Mouse (Mus musculus): ENCODE measurements around the gene Zfp207. TPM values are rescaled to one million over a fixed set of nuclear protein-coding genes. Genes with fewer than 3 reads are reported as not detected.
"Not testable (repeated sequence)": the region's sequence is repeated elsewhere in the genome, so short reads cannot be mapped to it uniquely, and the experiment has no call there.

Zfp207 gene
- total and polyA plus RNA-seq, 3 experiments: 53.3 to 142 (median 131) TPM

DNA sequence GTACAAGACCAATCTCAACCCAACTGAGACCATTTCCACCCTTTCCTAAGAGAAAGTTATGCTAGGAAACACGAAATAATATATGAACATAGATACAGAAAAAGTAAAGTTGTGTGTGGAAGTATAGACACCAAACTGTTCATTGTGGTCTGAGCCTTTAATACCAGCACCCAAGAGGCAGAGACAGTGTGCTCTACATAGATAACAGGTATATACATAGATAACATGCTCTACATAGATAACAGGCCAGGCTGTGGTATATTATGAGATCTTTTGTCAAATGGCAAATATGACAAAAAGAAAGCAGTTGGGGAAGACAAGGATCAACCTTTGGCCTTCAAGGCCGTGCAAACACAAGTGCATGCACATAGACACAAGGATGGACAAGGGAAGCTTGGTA is 27.3 kb downstream of the Zfp207 start:
- no peak for DNase-seq

DNA sequence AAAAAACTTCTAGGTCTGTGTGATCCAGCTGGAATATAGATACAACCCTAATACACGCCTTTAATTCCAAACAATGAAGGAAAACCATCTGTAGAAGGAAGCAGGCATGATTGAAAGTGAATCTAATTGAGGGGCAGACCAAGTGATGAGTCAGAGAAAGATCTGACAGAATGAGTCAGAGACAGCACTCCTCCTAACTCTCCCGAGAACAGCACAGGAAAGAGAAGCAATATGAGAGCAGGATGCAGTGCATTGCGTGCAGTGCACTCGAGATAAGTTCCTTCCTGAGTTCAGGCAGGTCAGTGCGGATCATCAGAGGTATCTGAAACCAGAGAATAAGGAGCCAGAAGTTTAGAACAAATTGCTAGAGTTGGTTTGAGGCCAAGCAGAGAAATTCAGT is 34.0 kb downstream of the Zfp207 start:
- no peak for DNase-seq

DNA sequence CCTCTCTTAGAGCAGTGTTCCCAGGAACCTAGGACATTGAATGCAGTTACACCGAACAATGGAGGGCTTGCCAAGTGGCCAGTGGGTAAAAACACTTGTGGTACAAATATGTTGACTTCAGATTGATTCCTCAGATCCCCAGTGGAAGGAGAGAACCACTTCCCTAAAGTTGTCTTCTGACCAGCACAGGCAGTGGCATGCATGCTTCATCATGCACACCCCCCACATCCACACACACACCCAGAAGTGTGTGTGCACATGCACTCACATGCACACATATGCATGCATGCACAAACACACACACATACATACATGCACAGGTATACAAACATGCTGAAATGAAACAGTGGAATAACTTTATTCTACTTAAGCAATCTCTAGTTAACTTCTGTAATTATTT is 36.7 kb downstream of the Zfp207 start:
- DNase-seq: no peak

DNA sequence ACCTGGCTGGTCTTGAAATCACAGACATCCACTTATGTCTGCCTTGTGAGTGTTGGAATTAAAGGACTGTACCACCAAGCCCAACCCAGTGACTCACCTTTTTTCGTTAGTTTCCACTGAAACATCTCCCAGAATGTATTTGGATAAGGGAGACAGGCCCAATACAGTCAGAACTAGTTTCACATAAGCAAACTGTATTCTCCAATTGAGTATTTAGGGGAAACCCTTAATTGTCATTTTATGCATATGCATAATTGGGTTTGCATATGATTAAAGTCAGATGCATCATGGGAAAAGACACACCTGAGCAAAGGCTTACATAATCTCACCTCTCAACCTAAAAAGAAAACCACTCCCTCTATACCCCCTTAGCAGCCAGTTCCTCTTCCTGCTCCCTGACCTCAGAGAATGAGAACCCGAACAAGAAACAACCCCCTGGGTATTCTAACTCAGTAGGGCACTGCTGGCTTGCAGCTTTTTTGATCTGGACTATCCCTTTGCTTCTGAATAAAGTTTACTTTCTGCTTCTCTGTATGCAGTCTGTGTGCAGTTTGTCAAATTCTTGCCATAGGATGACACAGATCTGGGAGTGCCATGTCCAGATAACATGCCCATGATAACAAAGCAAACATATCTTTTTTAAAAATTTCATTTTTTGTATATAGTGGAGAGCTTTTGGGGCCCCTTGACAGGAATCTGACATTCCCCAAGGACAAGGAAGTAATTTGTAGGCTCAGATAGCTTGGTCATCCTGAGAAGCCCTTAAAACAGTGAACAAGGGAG is 37.3 kb downstream of the Zfp207 start:
- no peak for DNase-seq

DNA sequence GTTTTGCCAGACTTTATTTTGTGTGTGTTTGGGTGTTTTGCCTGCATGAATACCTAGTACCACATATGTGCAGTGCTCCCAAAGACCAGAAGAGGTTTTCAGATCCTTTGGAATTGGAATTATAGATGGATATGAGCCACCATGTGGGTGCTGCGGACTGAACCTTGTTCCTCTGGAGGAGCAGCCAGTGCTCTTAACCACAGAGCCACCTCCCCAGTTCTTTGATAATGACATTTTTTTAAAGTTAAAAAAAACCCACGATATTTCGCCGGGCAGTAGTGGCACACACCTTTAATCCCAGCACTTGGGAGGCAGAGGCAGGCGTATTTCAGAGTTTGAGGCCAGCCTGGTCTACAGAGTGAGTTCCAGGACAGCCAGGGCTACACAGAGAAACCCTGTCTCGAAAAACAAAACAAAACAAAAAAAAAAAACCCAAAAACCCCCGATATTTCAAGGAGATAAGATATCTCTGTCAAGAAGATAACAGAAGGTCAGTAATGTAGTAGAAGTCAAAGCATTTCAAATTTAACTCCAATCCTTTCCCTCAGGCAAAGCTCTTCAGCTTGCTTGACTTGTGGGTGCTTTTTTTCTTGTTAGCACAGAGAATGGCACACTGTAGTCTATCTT is 38.5 kb downstream of the Zfp207 start:
- DNase-seq: no peak

DNA sequence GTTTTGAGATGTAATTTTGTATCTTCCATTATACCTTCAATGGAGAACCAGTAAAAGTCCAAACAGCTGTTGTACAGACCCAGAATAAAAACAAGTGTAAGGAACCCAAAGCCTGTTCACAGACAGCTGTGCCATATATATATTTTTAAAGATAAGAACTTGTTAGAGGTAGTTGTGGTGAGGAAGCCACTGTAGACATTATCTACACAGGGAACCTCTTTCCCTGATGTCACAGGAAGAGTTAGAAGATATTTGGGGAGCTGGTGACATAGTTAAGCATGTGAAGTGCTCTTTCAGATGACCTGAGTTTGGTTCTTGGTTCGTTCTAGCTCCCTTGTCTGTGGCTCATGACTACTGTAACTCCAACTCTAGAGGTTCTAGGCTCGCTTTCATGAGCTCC is 41.6 kb downstream of the Zfp207 start:
- no peak for DNase-seq

DNA sequence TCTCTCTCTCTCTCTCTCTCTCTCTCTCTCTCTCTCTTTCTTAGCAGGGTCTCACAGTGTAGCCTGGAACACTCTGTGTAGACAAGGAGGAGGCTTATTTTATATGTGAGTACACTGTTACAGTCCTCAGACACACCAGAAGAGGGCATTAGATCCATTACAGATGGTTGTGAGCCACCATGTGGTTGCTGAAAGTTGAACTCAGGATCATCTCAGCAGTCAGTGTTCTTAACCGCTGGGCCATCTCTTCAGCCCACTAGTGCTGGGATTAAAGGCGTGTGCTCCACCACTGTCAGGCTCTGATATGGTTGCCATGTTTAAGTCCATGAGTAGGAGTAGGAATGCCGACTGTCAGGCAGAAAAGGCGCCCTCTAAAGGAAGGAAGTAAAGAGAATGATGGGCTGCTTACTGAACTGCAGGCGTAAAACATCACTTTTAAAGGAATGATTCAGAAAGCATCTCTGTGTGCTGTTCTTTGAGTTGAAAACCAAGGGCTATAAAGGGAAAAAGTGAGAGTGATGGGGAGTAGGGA is 42.2 kb downstream of the Zfp207 start:
- no peak for DNase-seq

DNA sequence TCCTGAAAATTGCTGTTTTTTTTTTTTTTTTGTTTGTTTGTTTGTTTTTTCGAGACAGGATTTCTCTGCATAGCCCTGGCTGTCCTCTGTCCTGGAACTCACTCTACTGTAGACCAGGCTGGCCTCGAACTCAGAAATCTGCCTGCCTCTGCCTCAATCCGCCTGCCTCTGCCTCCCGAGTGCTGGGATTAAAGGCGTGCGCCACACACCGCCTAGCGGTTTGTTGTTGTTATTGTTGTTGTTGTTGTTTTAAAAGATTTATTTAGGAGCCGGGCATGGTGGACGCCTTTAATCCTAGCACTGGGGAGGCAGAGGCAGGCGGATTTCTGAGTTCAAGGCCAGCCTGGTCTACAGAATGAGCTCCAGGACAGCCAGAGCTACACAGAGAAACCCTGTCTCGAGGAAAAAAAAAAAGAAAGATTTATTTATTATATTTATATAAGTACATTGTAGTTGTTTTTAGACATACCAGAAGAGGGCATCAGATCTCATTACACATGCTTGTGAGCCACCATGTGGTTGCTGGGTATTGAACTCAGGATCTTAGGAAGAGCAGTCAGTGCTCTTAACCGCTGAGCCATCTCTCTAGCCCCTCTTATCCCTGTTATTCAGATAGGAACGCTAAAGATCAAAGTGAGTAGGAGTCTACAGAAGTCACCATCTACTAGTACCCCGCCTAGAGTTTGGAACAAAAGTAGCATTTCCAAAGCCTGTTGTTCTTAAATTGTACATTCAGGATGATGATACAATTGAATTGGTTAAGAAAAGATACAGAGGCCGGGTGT is 43.1 kb downstream of the Zfp207 start:
- not testable (repeated sequence) for DNase-seq

DNA sequence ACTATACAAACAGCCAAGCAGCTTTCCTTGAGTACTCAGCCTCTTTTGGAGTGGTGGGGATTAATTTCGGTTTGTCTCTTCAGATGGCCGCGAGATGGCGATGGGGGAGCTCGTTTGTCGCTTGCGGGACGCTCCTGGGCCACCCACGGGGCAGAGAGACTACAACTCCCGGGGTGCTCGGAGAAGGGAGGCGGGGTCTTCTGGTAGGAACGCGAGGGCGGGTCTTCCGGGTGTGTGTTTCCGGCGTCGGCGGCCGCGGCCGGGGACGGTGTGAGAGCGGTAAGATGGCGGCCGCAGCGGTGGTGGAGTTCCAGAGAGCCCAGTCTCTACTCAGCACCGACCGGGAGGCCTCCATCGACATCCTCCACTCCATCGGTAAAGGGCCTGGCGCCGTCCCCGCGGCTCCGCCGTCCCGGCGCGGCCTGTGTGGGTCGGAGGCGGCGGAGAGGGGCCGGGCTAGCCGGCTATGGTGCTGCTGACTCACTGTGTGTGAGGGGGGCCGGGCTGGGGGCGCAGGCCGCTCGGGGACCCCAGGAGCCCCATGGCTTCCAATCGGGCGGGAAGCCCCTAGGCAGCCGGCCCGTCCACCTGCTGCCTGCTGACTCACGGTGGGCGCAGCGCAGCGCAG is 45.4 kb downstream of the Zfp207 start, which contains the start of gene Psmd11:
TSS of gene Psmd11 (plus strand) at position 235 of the 628 bp plus-strand sequence.
- peak; percentile 97 for DNase-seq

DNA sequence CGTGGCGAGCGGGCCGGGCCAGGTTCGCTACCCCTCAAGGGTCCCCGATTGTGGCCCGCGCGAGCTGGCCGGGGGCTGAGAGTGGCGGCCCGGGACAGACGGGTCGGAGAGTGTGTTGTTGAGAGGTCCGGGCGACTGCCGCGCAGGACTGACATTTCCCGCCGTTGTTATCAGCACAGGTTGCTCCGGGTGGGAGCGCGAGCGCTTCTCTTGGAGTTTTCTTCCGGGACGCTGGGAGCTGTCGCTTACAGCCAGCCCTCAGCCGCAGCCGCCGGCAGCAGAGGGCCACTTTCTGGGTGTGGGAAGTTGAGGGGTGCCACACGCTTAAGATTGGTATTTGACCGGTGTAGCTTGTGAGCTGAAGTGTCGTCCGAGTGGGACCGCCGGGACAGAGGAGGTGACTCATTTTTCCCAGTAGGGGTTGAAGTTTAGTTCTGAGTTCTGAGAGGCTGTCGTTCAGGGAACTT is 46.0 kb downstream of the Zfp207 start:
- no peak for DNase-seq

DNA sequence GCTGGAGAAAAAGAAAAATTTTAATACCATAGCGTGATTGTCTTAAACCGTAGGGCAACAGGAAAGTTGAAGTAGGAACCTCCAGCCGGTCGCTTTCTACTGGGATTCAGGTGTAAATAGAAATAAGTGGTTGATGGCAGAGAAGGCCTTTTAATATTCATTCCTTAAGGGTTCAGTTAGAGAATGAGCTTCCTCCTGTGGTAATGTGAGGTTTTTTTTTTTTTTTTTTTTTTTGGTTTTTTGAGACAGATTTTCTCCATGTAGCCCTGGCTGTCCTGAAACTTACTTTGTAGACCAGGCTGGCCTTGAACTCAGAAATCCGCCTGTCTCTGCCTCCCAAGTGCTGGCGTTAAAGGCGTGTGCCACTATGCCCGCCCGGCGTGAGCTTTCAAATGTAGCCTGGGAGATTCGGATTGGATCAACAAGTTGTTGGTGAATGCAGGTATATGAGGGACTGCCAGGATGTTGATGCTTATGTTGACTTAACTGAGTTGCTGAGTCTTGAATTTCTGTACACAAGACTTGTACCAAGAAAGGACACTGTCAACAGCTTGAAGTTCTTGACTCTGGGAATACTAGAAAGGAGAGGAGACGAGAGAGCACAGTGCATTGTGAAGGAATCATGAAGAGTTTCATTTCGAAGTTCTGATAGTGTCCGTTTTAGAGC is 46.6 kb downstream of the Zfp207 start:
- no peak for DNase-seq

DNA sequence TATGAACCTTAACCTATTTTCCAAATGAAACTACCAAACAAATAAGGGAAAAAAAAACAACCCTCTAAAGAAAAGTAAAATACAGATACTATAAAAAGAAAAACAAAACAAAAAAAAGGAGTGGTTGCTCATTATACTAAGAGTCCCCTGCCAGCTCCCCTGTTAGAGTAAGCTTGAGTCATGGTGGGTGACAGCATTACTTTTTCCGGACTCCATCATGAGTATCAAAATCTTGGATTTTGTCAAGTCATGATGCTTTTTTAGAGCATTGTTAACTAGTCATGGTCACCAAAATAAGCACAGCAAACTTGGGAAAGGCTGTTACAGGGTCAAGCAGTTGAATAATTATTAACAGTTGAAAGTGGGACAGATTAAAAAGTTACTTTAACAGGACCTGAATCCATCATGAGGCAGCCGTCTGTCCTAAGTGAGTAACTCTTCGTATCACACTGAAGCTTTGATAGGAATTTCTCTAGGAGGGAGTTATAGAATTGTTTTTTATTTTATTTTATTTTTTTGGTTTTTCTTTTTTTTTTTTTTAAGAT is 47.4 kb downstream of the Zfp207 start:
- DNase-seq: no peak

DNA sequence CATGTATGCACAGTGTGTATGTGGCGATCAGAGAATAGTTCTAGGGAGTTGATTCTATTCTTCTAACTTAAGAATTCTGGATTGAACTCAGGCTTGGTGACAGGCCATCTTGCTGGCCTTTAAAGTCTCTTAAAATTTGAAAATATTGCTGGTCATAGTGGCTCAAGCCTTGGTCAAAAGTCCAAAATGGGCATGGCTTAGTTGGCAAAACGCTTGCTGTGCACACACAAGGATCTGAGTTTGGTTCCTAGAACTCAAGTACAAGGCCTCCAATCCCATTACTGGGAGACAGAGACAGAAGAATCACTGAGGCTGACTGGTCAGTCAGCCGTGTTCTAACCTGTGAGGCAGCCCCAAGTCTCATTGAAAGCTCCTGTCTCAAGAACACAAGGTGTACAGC is 63.8 kb downstream of the Zfp207 start:
- peak; percentile 13 for DNase-seq

DNA sequence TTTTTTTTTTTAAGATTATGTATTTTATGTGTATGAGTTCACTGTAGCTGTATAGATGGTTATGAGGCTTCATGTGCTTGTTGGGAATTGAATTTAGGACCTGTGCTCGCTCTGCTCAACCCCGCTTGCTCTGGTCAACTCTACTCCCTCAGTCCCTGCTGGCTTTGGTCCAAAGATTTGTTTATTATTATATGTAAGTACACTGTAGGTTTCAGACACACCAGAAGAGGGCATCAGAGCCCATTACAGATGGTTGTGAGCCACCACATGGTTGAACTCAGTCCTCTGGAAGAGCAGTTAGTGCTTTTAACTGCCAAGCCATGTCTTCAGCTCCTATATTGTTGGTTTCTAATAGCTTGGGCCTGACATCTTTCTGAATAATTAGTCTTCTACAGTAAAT is 66.8 kb downstream of the Zfp207 start:
- DNase-seq: no peak

DNA sequence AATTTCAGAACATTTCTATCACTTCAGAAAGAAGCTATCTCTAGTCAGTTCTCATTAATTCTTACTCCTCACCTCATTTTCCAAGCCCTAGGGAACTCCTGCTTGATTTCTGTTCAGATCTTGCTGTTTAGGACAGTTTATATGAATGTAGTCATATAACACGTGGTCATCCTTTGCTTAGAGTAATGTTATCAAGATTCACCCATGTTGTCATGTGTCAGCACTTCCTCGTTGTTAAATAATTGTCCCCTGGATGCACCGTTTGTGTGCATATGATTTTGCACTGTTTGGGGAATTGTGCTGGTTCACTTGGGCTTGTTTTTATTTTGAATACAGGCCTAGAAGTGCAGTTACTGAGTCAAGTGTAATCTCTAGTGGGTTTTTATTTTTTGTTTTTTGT is 69.2 kb downstream of the Zfp207 start:
- no peak for DNase-seq

DNA sequence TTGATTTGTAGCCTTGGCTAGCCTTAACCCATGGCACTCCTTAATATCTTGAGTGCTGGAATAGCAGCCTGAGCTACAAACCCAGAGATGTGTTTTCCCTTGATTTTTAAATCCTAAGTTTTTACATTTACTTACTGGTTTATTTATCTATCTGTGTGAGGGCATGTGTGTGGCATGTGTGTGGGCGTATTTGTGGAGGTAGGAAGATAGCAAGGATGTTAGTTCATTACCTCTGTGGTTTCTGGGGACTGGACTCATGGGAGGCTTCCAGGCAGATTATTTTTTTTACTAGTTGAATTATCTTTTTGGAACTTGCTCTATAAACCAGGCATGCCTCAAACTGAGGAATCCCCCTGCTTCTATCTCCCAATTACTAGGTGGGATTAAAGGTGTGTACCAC is 70.1 kb downstream of the Zfp207 start:
- no peak for DNase-seq

Other genes starting within 250 kb of the Zfp207 start
- 10 to 100 TPM; 13.2 to 23.7 TPM for gene Tefm, start 241.1 kb upstream of the Zfp207 start, total RNA-seq (2021)
- gene Tefm, start 241.1 kb upstream of the Zfp207 start, polyA plus RNA-seq (2012; rRNA removed): 1.0 and 1.8 TPM in 2 replicates
- gene Adap2, start 229.2 kb upstream of the Zfp207 start, total RNA-seq (2021): 10 to 100 TPM; 10.9 to 12.7 TPM
- gene Adap2, start 229.2 kb upstream of the Zfp207 start, polyA plus RNA-seq (2012; rRNA removed): 16.7 and 19.2 TPM in 2 replicates
- gene Rnf135, start 199.4 kb upstream of the Zfp207 start, total RNA-seq (2021): 1 to 10 TPM; 7.1 to 9.8 TPM
- gene Rnf135, start 199.4 kb upstream of the Zfp207 start, polyA plus RNA-seq (2012; rRNA removed): 8.4 and 12.2 TPM in 2 replicates
- 10 to 100 TPM; 69.6 to 80.7 TPM for gene Rhot1, start 174.3 kb upstream of the Zfp207 start, total RNA-seq (2021)
- 4.4 and 5.4 TPM in 2 replicates for gene Rhot1, start 174.3 kb upstream of the Zfp207 start, polyA plus RNA-seq (2012; rRNA removed)
- 1 to 10 TPM; 1.3 to 4.9 TPM for gene Rhbdl3, start 82.4 kb upstream of the Zfp207 start, total RNA-seq (2021)
- 1.3 and 2.6 TPM in 2 replicates for gene Rhbdl3, start 82.4 kb upstream of the Zfp207 start, polyA plus RNA-seq (2012; rRNA removed)
- gene 5730455P16Rik, start 5.2 kb upstream of the Zfp207 start, total RNA-seq (2021): 10 to 100 TPM; 14.4 to 20.7 TPM
- gene 5730455P16Rik, start 5.2 kb upstream of the Zfp207 start, polyA plus RNA-seq (2012; rRNA removed): 2.7 and 3.8 TPM in 2 replicates
- 100 to 1,000 TPM; 142 to 155 TPM for gene Psmd11, start 45.3 kb downstream of the Zfp207 start, total RNA-seq (2021)
- 16.6 and 19.9 TPM in 2 replicates for gene Psmd11, start 45.3 kb downstream of the Zfp207 start, polyA plus RNA-seq (2012; rRNA removed)
- 1 to 10 TPM; 1.5 to 3.1 TPM for gene Cdk5r1, start 93.7 kb downstream of the Zfp207 start, total RNA-seq (2021)
- 5.8 TPM in 2 replicates for gene Cdk5r1, start 93.7 kb downstream of the Zfp207 start, polyA plus RNA-seq (2012; rRNA removed)